Mouse (Mus musculus) testis, adult 10 weeks (tissue): Measurements from ENCODE around the gene Gm9964. TPM values are rescaled to one million over a fixed set of nuclear protein-coding genes. Genes with fewer than 3 reads are reported as not detected.

Experiments
- polyA plus RNA-seq: library from polyadenylated mRNA; stranded (reverse); fragments of 350-450 nt; fragmentation: Illumina TruSeq; extraction: RNeasy Lipid Tissue Mini Kit (QIAGEN cat#74804); gene quantifications from one replicate; pipeline ENCODE4 v1.2.3, GENCODE M21; 2014; ENCODE audit warnings: low read depth, low replicate concordance

Gene Gm9964
- 1.5 TPM for polyA plus RNA-seq

GRCm38 (mm10) chr11:79296856-79297491 lies at the start of gene Gm9964:
Gm9964 (minus strand) TSS chr11:79296906.

GRCm38 (mm10) chr11:79339234-79339807 lies 42.6 kb upstream of the Gm9964 start, which contains the start of gene Nf1:
Nf1 (plus strand) TSS chr11:79339693.

GRCm38 (mm10) chr11:79254391-79255098 lies 42.2 kb downstream of the Gm9964 start, which contains the start of gene Wsb1:
Wsb1 (minus strand) TSS chr11:79254671.

Other genes with a start within 250 kb of the Gm9964 start
- gene Ksr1, start 150.5 kb downstream of the Gm9964 start, polyA plus RNA-seq, result 0.29 TPM
- 41.5 TPM for gene Wsb1, start 42.2 kb downstream of the Gm9964 start, polyA plus RNA-seq
- gene Nf1, start 42.8 kb upstream of the Gm9964 start, polyA plus RNA-seq, result 61.1 TPM
- gene Omg, start 207.2 kb upstream of the Gm9964 start, polyA plus RNA-seq, result not detected
- gene Evi2b, start 226.9 kb upstream of the Gm9964 start, polyA plus RNA-seq, result 0.29 TPM
- 0.07 TPM for gene Evi2, start 233.7 kb upstream of the Gm9964 start, polyA plus RNA-seq
- 1.3 TPM for gene Evi2a, start 233.7 kb upstream of the Gm9964 start, polyA plus RNA-seq